Mouse (Mus musculus): Measurements from ENCODE around the gene Exog. TPM values are rescaled to one million over a fixed set of nuclear protein-coding genes. Genes with fewer than 3 reads are reported as not detected.

The Exog gene
- 20.9 and 21.4 TPM in 2 replicates for polyA plus RNA-seq (2015; fragmentation: Nextera tagmentation; extraction: Ambion mirVana)

GRCm38 (mm10) chr9:119444738-119445429, at the start of gene Exog:
Exog (plus strand) TSS chr9:119444943.
- DNase-seq (ENCODE audit: low spot score): peak; percentile 95

GRCm38 (mm10) chr9:119401351-119401750, 43.4 kb upstream of the Exog start:
- no peak for DNase-seq (ENCODE audit: low spot score)

- DNase-seq (ENCODE audit: low spot score): peak; percentile 93
Observed at GRCm38 (mm10) chr9:119401801-119402214, 42.9 kb upstream of the Exog start, which contains the start of gene Acvr2b. Acvr2b (plus strand) TSS chr9:119402118.

GRCm38 (mm10) chr9:119402253-119403235, 42.2 kb upstream of the Exog start:
- DNase-seq (ENCODE audit: low spot score): peak; percentile 59

- DNase-seq (ENCODE audit: low spot score): peak; percentile 5
Observed at GRCm38 (mm10) chr9:119403236-119403641, 41.5 kb upstream of the Exog start.

GRCm38 (mm10) chr9:119404090-119404489, 40.7 kb upstream of the Exog start:
- peak; percentile 51 for DNase-seq (ENCODE audit: low spot score)

GRCm38 (mm10) chr9:119407884-119408283, 36.9 kb upstream of the Exog start:
- no peak for DNase-seq (ENCODE audit: low spot score)

GRCm38 (mm10) chr9:119408898-119409664, 35.7 kb upstream of the Exog start:
- no peak for DNase-seq (ENCODE audit: low spot score)

GRCm38 (mm10) chr9:119409864-119410263, 34.9 kb upstream of the Exog start:
- DNase-seq (ENCODE audit: low spot score): no peak

GRCm38 (mm10) chr9:119418025-119418424, 26.7 kb upstream of the Exog start:
- DNase-seq (ENCODE audit: low spot score): no peak

- no peak for DNase-seq (ENCODE audit: low spot score)
Observed at GRCm38 (mm10) chr9:119419852-119420438, 24.8 kb upstream of the Exog start.

- no peak for DNase-seq (ENCODE audit: low spot score)
Observed at GRCm38 (mm10) chr9:119425217-119425975, 19.3 kb upstream of the Exog start.

GRCm38 (mm10) chr9:119425976-119426415, 18.7 kb upstream of the Exog start:
- no peak for DNase-seq (ENCODE audit: low spot score)

GRCm38 (mm10) chr9:119426483-119426882, 18.3 kb upstream of the Exog start:
- no peak for DNase-seq (ENCODE audit: low spot score)

- peak; percentile 68 for DNase-seq (ENCODE audit: low spot score)
Observed at GRCm38 (mm10) chr9:119430311-119430710, 14.4 kb upstream of the Exog start.

GRCm38 (mm10) chr9:119435855-119436254, 8.9 kb upstream of the Exog start:
- no peak for DNase-seq (ENCODE audit: low spot score)

GRCm38 (mm10) chr9:119438065-119438464, 6.7 kb upstream of the Exog start:
- no peak for DNase-seq (ENCODE audit: low spot score)

GRCm38 (mm10) chr9:119438498-119439000, 6.2 kb upstream of the Exog start:
- no peak for DNase-seq (ENCODE audit: low spot score)

GRCm38 (mm10) chr9:119445737-119446136, 994 bp downstream of the Exog start:
- no peak for DNase-seq (ENCODE audit: low spot score)

- DNase-seq (ENCODE audit: low spot score): no peak
Observed at GRCm38 (mm10) chr9:119455967-119456366, 11.2 kb downstream of the Exog start.
